Mouse (Mus musculus): ENCODE measurements around the gene Lrrc61.
A peak's percentile ranks its signal among the peaks of the same experiment; 100 is the strongest.

Gene Lrrc61

DNA sequence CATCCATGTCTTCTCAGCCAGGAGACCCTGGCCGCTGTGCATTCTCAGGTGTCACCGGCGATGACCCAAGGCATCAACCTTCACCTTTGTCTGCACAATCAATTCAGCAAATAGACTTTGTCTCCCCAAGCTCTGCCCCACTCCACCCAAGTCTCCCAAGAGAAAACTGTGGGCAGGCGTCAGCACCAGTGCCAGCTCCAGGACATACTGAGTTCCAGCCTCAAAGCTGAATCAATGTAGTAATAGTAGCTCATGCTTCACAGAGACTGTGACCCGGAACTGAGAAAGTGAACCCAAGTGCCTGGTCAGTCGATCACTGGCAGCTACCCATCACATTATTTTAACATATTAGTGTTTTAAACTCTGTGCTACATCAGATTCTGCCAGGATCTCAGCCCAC lies 6.3 kb upstream of the Lrrc61 start:
- no peak for DNase-seq

DNA sequence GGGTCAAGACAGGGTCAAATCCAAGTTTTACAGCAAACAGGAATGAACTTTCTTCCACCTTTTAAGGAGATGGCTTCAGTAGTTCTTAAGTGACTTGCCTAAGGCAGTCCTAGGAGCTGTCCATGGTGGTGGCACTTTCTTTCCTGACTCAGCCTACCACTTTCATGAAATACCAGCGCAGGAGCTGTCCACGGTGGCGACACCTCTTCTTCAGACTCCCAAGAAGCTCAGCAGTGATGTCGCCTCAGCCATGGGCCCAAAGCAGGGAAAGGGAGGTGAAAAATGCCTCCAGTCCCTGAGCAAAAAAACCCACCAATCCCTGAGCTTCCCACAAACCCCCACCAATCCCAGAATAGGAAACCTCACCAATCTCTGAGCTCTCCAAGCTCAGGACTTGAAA lies 1.7 kb upstream of the Lrrc61 start:
- peak; percentile 37 for DNase-seq

DNA sequence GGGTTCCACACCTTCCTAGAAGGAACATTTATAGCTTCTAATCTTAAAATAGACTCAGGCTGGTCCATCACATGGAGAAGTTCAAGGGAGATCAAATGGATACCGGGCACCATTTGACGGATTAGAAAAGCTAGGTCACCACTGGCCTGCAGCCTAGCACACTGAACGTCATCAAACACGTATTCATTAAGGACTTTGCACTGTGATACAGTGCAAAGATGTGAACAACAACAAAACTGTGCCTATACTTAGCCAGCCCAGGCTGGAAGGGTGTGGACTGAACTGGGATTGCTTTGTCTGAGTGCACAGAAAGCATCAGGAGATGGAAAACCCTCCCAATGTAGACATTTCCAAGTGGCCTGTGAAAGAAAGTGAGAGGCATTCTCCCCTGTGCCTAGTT lies 777 bp upstream of the Lrrc61 start:
- DNase-seq, result peak; percentile 48

DNA sequence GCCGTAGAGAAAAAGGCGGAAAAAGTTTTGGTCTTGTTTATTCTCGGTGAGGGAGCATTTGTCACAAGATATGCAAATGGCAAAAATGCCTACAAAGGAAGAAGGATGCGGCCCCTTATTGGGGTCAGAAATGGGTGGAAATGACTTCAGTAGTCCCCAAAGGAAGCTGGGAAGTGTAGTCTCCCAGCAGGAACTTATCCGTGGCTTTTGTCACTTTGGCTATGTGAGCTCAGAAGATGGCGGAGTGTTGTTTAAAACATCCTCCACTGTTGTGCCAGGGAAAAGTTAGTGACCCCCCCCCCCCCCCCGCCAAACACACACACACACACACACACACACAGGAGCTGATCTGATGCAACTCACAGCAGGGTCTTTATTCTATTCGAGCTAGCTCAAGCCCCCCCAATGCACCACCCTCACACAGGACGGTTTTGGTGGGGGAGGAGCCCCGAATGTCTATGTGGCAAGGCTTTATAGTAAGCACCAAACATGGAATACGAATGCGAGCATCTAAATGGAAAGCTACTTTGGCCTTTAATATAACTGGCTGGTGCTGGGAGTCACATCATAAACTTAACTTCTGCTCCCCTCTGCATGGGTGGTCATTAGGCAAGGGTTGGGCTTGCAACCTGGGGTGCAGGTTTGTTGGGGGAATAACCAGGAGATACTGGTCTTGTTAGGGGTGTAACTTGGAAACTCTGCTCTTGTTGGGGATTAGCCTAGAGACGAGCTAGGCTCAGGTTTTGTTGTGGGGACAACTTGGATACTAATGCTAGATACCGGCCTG lies 701 bp downstream of the Lrrc61 start:
- peak; percentile 84 for DNase-seq

DNA sequence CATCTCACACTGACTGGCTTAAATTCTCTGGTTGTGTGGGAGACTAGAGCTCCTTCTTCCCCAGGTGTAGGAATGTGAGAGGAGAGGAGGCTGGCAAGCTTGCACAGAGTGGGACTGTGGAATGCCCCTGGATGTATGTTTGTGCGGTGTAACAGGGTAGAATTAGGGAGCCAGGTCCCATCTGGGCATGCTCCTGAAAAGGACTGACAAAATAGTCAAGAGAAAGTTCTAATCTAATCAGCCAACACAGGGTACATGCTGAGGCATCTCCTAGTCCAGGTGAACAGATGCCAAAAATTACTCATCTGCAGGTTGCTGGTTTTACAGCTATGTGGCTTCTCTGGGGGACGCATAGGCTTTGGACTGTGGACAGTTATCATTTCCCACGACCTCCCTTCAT lies 1.4 kb downstream of the Lrrc61 start:
- DNase-seq, result peak; percentile 56

DNA sequence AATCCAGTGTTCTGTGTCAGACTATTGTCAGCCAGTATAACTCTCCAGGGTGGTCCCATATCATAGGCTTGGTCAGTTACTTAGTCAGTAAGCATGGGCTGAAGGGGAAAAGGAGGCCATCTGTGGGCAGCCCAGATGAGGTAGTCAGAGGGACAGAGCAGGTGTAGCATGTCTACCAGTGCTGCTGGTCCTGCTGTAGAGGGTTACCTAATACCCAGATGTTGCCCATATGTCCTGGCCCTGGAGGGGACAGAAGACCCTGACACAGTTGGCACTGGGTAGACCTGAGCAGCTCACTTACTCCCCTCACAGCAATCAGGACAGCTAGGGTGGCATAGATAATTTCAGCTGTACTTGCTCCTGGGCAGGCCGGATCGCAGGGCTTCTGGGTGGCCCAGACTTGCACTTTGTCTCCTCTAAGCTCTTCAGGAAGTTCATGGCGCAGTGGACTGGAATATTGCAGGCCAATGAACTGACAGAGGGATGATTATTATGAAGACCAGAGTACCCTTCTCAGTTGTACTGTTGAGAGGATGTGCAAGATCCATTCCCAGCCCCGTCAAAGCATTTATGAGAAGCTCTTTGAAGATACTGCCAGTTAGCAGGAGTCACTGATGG lies 11.2 kb downstream of the Lrrc61 start:
- no peak for DNase-seq

DNA sequence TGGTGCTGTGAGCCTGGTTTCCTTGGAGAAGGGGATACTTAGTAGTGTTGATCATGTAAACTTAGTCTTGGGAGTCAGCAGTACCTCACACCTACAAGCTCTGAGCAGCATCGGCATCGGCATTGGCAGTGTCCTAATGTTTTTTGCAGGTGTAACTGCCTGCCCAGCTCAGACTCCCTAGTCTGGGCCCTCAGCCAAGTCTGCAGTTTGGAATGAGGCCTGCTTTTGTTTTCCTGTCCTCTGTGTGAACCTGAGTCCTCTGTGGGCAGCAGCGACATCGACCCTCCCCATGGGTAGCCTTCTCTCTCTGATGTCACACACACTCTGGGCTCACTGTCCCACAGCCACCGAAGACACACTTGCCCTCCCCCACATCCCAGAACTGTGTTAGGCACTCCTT lies 11.7 kb downstream of the Lrrc61 start:
- DNase-seq, result peak; percentile 69

DNA sequence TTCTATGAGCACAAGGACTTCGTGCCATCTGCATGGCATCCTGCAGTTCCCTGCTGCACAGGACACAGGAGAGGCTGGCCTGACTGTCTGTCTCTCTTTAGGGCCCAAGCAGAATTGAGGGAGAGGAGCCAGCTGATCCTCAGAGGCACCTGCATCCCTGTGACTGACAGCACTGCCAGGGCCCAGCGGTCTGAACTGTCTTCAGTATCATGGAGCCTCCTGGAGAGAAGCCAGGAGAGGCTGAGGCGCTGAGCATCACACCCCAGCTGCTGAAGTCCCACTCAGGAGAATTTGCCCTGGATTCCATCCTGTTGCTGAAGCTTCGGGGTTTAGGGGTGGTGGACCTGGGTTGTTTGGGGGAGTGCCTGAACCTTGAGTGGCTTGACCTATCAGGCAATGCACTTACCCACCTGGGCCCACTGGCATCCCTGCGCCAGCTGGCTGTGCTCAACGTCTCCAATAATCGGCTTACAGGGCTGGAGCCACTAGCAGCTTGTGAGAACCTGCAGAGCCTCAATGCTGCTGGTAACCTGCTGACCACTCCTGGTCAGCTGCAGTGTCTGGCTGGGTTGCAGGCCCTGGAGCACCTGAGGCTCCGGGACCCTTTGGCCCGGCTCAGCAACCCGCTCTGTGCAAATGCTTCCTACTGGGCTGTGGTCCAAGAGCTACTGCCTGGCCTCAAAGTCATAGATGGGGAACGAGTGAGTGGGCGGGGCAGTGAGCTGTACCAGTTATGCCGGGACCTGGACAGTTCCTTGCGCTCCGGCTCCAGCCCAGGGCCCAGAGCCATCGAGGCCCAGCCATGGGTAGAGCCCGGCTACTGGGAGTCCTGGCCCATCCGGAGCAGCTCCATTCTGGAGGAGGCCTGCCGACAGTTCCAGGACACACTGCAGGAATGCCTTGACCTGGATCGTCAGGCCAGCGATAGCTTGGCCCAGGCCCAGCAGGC lies 13.7 kb downstream of the Lrrc61 start:
- DNase-seq, result peak; percentile 77

DNA sequence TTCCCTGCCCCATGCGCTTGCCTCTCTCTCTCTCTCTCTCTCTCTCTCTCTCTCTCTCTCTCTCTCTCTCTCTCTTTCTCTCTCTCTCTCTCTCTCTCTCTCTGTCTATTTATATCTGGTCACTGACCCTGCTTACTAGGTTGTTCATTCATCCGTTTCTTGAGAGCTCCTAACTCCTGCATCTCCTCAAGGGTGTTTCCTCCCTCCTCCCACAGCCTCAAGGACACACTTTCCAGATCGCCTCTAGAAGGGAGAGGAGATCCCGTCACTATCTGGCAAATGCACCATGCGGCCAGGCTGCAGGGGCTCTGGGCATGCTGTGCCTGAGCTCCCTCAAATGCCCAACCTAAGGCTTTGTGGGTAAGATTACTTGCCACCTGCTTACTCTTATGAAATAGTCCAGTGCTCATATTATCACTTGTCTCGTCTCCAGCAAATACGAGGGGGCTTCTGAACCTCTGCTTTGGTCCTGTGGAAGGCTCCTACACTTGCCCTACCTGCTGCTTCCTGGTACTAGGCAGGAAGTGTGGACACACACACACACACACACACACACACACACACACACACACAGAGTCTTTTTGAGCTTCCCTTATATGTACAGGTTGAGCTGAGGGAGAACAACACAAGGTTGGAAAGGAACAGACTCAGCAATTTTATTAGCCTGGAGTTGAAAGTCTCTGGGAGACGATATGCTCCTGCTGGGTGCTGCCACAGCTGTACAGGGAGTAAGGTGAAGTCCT lies 14.6 kb downstream of the Lrrc61 start:
- DNase-seq, result peak; percentile 48

DNA sequence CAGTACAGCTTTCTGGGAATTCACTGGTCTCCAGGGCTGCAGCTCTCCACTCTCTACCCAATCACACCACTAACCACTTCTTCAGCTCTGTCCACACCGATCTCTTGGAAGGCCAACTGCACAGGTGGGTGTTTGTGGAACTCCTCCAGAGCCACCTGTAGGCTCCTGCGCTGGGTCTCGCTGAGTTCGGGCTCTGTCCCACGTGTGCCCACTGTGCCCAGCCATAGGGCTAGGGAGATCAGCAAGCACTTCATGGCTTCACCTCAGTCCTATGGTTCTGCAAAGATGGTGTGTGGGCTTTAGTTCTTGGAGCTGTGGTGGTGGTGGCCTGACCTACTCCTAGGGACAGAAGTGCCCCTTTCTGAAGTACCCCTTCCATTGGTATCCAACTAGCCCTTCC lies 17.4 kb downstream of the Lrrc61 start:
- no peak for DNase-seq

DNA sequence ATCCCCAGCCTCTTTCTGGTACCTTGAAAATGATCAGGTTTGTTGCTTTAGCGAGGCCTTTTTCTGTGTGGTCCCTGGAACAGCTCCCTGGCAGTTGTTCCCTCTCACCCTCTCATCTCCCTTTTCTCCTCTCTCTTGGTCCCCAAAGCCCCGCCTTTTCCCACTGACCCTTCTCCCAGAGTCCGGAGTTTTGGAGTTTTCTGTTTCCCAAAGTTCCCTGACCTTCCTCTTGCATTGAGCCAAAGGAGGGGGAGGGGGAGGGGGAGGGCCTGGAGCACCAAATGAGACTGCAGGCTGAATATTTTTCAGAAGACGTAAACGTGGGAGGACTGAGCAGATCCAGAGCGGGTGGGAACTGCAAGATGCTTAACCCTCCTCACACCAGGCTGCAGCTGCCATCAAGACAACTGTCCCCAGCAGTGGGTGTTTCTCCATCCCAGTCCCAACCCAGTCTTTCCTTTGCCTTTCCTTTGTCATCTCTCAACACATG lies 18.0 kb downstream of the Lrrc61 start, which contains the start of gene Rarres2:
Gene Rarres2 (minus strand): TSS at position 218 of the 490 bp plus-strand sequence.
- no peak for DNase-seq

DNA sequence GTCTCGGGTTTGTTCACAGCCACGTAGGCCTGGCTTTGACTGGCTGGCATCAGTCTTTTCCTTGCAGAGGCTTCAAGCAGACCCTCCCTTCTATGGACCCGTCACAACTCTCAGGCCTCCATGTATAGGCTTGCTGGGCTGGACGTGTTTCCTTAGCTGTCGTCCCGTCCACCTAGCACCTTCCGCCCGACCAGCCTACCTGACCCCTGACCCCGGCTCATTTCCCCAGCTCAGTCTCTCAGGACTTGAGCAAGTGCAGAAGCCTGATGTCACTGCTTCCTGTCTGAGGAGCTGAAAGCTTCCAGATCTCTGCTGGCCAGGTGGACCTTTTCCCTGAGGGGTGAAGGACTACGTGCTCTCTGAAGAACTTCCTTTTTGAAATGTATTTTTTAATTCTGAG lies 18.7 kb downstream of the Lrrc61 start:
- no peak for DNase-seq

DNA sequence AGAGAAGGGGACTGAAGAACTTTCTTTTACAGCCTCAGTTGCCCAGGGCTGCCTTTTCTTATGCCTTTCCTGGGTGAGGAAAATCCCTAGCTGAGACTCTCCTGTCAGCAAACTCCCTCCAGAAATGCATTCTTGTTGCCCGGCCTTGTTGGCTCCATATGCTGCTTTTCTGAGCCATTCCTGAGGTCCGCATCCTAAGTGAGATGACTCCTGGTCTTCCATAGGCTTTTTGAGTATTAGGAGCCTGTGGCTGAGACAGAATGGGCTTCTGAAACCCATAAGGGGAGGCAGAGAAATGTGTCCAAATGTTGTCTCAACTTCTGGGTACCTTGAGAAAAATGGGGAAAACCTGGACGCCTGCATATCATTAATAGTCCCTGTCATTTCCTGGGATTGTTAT lies 19.4 kb downstream of the Lrrc61 start:
- no peak for DNase-seq

DNA sequence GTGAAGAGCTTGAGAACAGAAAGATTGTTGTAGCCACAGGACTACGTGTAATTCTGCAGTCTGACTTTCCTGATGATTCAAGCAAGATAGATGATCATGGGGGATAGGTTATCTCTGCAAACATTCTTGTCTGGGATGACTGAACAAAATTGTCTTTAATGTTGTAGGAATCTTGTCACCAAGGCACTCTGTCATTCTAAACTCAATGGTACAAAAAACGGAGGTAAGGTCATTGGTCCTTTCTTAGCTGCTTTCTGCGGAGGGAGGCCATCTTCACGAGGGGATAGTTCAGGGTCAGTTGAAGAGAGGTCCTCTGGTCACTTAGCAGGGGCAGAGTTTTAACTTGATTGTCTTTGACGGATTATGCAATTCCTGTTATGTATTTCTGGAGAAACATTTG lies 24.1 kb downstream of the Lrrc61 start:
- no peak for DNase-seq

DNA sequence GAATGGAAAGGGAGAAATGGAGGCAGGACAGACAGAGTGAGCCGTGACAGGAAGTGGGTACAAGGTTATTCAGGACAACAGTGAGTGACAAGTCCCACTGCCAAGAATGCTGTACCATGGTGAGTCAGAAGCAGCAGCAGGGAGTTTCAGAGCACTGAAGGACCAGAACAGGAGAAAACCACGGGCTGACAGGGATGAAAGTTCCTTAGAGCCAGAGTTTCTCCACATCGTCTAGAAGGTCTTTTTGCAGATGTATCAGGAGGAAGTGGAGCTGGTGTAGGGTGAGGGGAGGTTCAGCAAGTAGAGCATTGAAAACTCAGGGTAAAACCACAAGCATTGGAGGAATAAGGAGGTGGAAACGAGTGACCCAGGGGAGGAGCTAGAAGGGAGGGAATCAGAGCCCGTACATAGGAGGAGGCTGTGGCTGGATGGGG lies 24.6 kb downstream of the Lrrc61 start:
- no peak for DNase-seq

DNA sequence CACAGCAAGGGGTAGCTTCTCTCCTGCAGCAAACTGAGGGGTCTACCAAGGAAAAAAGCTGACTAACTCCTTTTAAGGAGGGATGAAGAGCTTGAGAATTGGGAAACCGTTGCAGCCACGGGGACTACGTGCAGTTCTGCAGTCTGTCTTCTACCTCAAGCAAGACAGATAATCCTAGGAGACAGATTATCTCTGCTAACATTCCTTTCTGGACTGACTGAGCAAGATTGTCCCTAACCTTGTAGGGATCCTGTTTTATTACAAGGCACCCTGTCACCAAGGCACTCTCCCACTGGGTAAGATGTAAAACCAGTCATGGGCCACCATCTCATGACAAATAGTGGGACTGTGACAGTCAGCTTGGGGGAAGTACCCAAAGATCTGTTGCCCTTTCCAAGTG lies 26.7 kb downstream of the Lrrc61 start:
- no peak for DNase-seq

DNA sequence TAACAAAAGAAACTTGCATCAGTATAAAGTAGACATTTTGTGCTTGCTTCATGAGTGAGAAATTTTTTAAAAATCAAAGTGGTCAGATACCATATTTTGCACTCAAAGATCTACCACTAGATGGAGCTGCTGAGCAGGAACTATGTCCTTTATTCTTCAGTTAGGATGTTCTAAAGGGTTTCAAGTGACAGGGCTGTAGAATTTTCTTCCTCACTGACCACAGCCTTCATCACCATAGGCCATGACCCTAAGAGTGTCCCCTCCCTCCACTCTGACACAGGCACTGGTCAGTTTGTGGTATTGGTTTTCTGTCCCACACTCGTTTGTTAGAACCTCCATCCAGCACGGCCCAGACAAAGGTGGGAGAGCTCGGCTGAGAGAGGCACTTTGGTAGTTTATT lies 27.4 kb downstream of the Lrrc61 start:
- DNase-seq, result no peak

DNA sequence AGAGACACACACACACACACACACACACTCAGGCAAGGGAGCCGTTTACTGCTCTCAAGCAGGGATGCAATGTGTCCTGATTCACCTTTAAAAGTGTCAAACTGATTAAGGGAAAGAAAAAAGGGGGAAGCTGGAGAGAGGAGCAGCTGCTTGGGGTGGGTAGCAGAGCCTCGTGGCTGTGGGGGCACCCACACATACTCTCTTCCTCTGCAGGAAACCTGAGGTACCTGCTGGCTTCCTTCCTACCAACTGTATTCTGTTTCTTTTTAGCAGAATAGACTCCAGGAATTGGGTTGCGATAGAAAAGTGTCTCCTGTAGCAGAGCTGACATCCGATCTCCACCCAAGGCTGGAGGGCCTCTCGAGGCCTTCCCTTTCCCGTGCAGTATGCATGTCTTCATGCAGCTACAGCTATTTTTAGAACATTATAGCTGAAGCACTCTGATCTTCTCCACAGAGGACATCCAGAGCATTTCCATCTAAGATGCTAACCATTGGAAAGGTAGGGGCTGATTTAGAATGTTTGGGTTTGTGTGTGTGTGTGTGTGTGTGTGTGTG lies 34.7 kb downstream of the Lrrc61 start, which contains the start of gene Gm45021:
Gene Gm45021 (plus strand): TSS at position 417 of the 557 bp plus-strand sequence.
- DNase-seq, result no peak

DNA sequence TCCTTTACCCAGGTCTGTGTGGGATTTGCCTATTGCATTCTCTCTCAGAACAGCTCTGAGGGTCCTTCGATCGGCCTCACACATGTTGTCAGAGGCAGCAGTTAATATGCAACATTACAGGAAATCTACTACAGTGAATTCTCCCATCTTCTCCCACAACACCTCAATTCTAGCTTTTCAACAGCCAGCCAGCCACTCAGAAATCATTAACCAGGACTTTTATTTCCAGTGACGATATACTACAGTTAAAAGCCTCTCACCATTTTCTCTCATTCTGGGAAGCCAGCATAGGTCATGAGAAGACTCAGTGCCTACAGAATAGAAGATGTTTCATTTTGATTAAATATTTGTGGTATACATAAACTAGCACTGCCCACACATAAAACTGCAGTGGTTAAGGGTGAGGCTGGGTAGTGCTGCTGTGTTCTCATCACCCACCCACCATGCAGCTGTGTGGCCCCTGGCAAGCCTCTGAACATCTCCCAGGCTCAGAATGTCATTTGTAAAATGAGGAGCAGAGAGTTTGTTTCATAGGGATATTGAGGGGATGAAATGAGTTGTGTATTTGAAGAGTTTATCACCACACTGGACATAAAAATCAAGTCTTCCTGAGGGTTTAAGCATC lies 36.7 kb downstream of the Lrrc61 start:
- no peak for DNase-seq

DNA sequence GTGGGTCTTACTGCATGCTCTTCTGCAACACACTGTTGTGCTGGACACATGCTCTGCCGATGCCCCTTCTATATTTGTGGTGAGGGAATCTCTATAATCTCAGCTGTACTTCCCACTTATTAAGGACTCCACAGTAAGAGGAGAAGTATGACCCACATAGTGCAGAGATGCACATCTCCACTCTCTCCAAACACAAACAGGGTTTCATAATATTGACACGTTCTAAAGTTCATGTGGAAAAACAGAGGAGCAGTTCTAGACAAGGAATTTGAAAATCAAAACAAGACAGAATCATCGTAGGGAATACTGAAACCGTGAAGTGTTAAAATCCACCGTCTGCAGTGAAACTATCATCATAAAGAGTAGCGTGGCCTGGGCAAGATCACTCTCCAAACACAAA lies 37.3 kb downstream of the Lrrc61 start:
- no peak for DNase-seq
